Mouse (Mus musculus): Measurements from ENCODE around the gene Unc13c.

Gene Unc13c

GRCm38 (mm10) chr9:73882393-73882919 lies 86.3 kb downstream of the Unc13c start:
- DNase-seq (ENCODE audit: low spot score in 2 of 2), result no peak

- DNase-seq (ENCODE audit: low spot score in 2 of 2), result no peak
Observed at GRCm38 (mm10) chr9:73867410-73868067, 101.2 kb downstream of the Unc13c start.

- DNase-seq (ENCODE audit: low spot score in 2 of 2), result no peak
Observed at GRCm38 (mm10) chr9:73866666-73867065, 102.1 kb downstream of the Unc13c start.

GRCm38 (mm10) chr9:73859469-73859868 lies 109.3 kb downstream of the Unc13c start:
- no peak for DNase-seq (ENCODE audit: low spot score in 2 of 2)

- no peak for DNase-seq (ENCODE audit: low spot score in 2 of 2)
Observed at GRCm38 (mm10) chr9:73854281-73854680, 114.5 kb downstream of the Unc13c start.

- DNase-seq (ENCODE audit: low spot score in 2 of 2), result no peak
Observed at GRCm38 (mm10) chr9:73806681-73807080, 162.1 kb downstream of the Unc13c start.

GRCm38 (mm10) chr9:73774616-73775015 lies 194.2 kb downstream of the Unc13c start:
- DNase-seq (ENCODE audit: low spot score in 2 of 2), result no peak

DNA sequence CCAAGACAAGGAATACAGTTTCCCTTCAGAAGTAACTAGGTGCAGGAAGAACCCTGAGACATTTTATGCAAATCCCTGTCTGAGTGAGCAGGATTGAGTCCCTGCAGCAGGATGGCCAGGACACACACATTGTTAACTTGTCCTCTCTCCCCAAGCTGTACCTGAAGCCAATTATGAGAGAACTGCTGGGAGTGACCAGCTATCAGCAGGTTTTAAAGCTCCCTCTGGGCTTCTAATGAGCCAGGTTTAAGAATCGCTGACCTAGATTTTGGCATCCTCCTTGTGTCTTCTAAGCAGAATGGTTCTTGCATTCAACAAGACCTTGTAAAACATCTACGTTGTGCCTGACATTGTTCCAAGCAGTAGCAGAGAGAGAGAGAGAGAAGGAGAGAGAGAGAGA lies 213.6 kb downstream of the Unc13c start:
- DNase-seq (ENCODE audit: low spot score in 2 of 2), result no peak

- DNase-seq (ENCODE audit: low spot score in 2 of 2), result no peak
Observed at GRCm38 (mm10) chr9:73753480-73753879, 215.3 kb downstream of the Unc13c start.

GRCm38 (mm10) chr9:73751344-73751743 lies 217.4 kb downstream of the Unc13c start:
- no peak for DNase-seq (ENCODE audit: low spot score in 2 of 2)

DNA sequence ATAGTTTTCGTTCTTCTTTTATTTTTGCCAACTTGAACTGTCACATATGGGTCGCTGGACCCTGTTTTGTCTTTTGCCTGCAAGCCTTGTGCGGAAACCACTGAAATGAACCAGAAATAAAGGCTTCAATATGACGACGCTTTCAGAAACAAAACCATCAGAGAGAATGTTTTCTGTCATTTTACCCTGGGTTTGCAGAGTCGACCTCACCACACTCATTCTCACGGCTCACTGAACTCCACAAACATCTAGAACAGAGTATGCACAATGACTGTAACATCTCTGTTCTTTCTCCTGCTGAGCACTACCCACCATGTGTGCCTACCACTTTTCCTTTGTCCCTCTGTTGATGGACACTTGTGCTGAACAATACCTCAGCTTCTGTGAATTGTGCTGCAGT lies 234.3 kb downstream of the Unc13c start:
- DNase-seq (ENCODE audit: low spot score in 2 of 2), result no peak

GRCm38 (mm10) chr9:73725717-73726662 lies 242.8 kb downstream of the Unc13c start:
- no peak for DNase-seq (ENCODE audit: low spot score in 2 of 2)

DNA sequence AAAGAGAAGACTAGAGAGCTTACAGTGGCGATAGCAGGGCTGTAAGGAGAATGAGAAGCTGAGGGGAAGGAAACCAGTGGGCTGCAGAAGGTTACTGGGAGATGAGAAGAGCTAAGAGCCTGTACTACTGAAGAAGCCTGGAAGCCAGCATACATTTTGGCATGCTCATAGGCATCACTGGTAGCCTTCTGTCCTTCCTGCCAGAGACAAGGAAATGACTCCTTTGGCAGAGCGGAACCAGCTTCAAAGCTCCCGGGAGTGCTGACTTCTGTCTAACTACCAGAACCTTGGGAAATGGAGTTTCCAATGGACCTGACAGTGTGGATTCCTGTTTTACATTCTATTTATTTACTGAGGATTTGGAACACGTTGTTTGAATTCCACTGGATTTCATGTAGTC lies 244.0 kb downstream of the Unc13c start:
- no peak for DNase-seq (ENCODE audit: low spot score in 2 of 2)

DNA sequence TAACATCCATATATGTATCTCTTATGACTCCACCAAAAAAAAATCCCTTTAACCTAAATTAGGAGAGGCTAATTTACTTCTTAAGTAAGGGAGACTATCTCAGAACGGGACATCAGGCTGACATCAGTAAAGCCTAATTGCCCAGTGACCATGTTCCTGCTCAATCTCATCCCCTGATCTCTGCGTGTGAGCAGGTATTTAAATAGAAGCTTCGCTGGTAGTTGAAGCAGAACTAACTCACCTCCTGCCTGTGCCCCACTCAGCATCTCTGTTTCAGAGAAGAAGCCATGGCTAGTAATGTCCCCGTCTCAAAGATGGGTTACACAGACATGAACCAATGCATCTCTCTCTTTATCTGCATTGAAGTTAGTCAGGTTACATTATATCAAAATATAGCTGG lies 255.3 kb downstream of the Unc13c start:
- no peak for DNase-seq (ENCODE audit: low spot score in 2 of 2)

- DNase-seq (ENCODE audit: low spot score in 2 of 2), result no peak
Observed at GRCm38 (mm10) chr9:73697103-73697502, 271.7 kb downstream of the Unc13c start.

DNA sequence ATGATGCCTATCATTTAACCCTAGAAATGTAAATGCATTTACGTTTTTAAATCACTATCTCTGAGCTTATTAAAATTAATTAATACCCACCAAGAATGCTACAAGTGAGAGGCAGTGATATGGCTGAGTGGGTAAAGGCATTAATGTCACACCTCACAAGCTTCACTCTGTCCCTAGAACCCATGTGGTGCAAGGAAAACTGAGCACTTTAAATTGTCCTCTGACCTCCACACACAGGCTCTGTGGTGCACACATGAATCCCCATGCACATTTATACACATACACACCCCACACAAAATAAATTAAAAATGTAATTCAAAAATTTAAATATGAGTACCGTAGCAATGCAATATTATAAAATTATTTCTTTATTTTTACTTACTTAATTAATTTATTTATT lies 287.2 kb downstream of the Unc13c start:
- DNase-seq (ENCODE audit: low spot score in 2 of 2), result no peak

- no peak for DNase-seq (ENCODE audit: low spot score in 2 of 2)
Observed at GRCm38 (mm10) chr9:73680545-73681495, 287.9 kb downstream of the Unc13c start.

DNA sequence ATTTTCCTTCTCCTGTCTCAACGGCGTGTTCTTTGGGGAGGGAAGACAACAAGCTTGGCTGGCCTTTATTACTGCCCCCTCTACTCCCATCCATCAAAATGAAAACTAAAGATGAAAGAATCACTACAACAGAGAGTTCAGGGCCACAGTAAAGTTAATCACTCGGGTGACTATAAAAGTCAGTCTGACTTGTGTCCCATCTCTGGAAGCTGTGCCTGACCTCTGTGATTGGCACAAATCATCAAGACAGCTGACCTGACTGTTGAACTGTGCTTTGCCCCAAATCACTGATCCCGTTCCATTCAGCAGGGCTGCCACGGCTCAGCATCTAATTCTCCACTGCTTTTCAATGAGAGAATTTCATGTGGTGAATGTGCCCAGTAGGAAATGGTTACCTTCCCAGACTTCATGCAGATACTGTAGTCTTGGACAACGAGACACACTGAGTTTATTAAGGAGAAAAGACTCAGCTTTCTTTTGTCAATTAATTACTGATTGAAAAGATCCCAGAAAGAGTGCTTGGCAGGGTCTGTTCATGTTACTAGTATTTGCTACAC lies 297.0 kb downstream of the Unc13c start:
- DNase-seq (ENCODE audit: low spot score in 2 of 2), result no peak

DNA sequence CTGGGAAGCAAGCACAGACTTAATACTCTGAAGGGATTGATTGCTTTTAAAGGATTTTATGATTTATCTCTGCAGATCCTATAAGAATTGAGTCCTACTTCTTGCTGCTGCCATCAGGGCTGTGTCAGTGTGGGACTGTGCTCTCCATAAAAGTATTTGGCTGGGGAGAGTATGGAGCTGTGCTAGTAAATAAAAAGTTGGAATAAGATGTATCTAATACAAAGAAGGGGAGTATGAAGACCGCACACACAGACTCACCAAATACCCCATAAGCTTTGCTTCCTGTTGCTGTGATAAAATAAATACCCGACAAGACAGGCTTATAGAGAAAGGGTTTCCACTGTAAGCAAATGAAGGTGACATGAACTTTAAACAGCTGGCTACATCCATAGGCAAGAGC lies 298.7 kb downstream of the Unc13c start:
- no peak for DNase-seq (ENCODE audit: low spot score in 2 of 2)

DNA sequence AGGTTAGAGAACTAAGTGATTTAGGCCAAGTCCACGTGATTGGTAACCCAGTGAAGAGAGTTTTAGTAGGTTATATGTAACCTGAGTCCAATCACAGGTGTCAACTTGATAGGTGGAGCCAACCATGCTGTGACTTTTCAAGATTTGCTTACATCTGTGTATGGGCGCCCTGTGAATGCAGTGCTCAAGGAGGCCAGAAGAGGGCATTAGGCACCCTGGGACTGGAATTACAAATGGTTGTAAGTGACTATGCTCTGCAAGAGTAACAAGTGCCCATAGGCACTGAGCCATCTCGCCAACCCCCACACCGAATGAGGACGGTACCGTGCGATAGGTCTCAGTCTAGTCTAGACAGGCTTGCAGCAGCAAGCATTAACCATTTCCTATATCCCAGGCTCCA lies 305.9 kb downstream of the Unc13c start:
- DNase-seq (ENCODE audit: low spot score in 2 of 2), result no peak

GRCm38 (mm10) chr9:73649088-73649487 lies 319.7 kb downstream of the Unc13c start:
- DNase-seq (ENCODE audit: low spot score in 2 of 2), result no peak
